8 mouse cellular contexts compared by ENCODE assay signal in genomic region chr12:109437559-109438350, GRCm38 (mm10). TPM values are rescaled to one million over a fixed set of nuclear protein-coding genes. Genes with fewer than 3 reads are reported as not detected.
DNase-seq lines count a peak whose midpoint lies in the region; ATAC-seq and TF ChIP-seq lines count a peak whose summit lies in the region.

No protein-coding gene starts in this region.

- H3K4me3 ChIP-seq in embryonic facial prominence, embryonic 15.5 days (replicated peaks): peak overlapping the region; percentile 30
- peak overlapping the region; percentile 32 for H3K4me3 ChIP-seq in heart, embryonic 13.5 days
- peak overlapping the region; percentile 27 for H3K4me3 ChIP-seq in kidney, embryonic 16.5 days (ENCODE audit: low read length)
- no peak overlapping the region for H3K4me3 ChIP-seq in liver, embryonic 16.5 days (ENCODE audit: low read depth, low read length)
- H3K4me3 ChIP-seq in neural tube, embryonic 14.5 days (ENCODE audit: low read depth, low read length): no peak overlapping the region
- H3K4me3 ChIP-seq in testis, adult 2 months (ENCODE audit: control insufficient read depth, low read depth, low read length): peak overlapping the region; percentile 22

- no peaks in the 10 kb centered on the region for H3K36me3 ChIP-seq in embryonic facial prominence, embryonic 15.5 days
- H3K36me3 ChIP-seq in heart, embryonic 13.5 days: no peaks in the 10 kb centered on the region
- no peaks in the 10 kb centered on the region for H3K36me3 ChIP-seq in kidney, embryonic 16.5 days (ENCODE audit: insufficient read depth, low read length)
- H3K36me3 ChIP-seq in liver, embryonic 16.5 days (ENCODE audit: control insufficient read depth, insufficient read depth): no peaks in the 10 kb centered on the region
- no peaks in the 10 kb centered on the region for H3K36me3 ChIP-seq in neural tube, embryonic 14.5 days (ENCODE audit: control insufficient read depth, insufficient read depth, low read length)
- H3K36me3 ChIP-seq in testis, adult 2 months (ENCODE audit: control insufficient read depth, insufficient read depth, low read length): no peaks in the 10 kb centered on the region

- DNase-seq in CD4-positive helper T cell, adult 2 months (ENCODE audit: low read depth, low spot score): peak; percentile 84
- DNase-seq in adrenal gland, postnatal 4 days (ENCODE audit: low spot score in 2 of 2): peak; percentile 77 to 85

- H3K27ac ChIP-seq in embryonic facial prominence, embryonic 15.5 days (replicated peaks): peak overlapping the region; percentile 83
- peak overlapping the region; percentile 80 for H3K27ac ChIP-seq in heart, embryonic 13.5 days (replicated peaks)
- H3K27ac ChIP-seq in kidney, embryonic 16.5 days (ENCODE audit: low read length): peak overlapping the region; percentile 40
- peak overlapping the region; percentile 63 for H3K27ac ChIP-seq in liver, embryonic 16.5 days (ENCODE audit: low read length)
- H3K27ac ChIP-seq in neural tube, embryonic 14.5 days (ENCODE audit: low read depth, low read length): no peak overlapping the region
- no peak overlapping the region for H3K27ac ChIP-seq in testis, adult 2 months (ENCODE audit: control insufficient read depth, insufficient read depth, low read depth, low read length)

- 6% methylated on average over 25 of the region's 25 CpGs for WGBS in embryonic facial prominence, embryonic 15.5 days
- WGBS in heart, embryonic 13.5 days: 7% methylated on average over 25 of the region's 25 CpGs
- WGBS in kidney, embryonic 16.5 days: 8% methylated on average over 25 of the region's 25 CpGs
- WGBS in liver, embryonic 16.5 days (ENCODE audit: insufficient replicate concordance): 3% methylated on average over 25 of the region's 25 CpGs
- 7% methylated on average over 25 of the region's 25 CpGs for WGBS in neural tube, embryonic 14.5 days

- no peaks in the 10 kb centered on the region for H3K27me3 ChIP-seq in embryonic facial prominence, embryonic 15.5 days
- 0 out of 2 replicates have a peak, but pooled peaks cover 2% of the 10 kb centered on the region for H3K27me3 ChIP-seq in heart, embryonic 13.5 days (replicated peaks)
- H3K27me3 ChIP-seq in kidney, embryonic 16.5 days (ENCODE audit: insufficient read depth, low read length): peaks cover 8% of the 10 kb centered on the region
- H3K27me3 ChIP-seq in liver, embryonic 16.5 days (ENCODE audit: control insufficient read depth, insufficient read depth, low read depth, low read length): no peaks in the 10 kb centered on the region
- no peaks in the 10 kb centered on the region for H3K27me3 ChIP-seq in neural tube, embryonic 14.5 days (ENCODE audit: control insufficient read depth, insufficient read depth, low read length)
- H3K27me3 ChIP-seq in testis, adult 2 months (ENCODE audit: control insufficient read depth, insufficient read depth, low read length): no peaks in the 10 kb centered on the region

- peak; percentile 77 for TF ChIP-seq CTCF in testis, adult 2 months (IDR thresholded peaks at IDR 0.05; ENCODE audit: control insufficient read depth, insufficient read depth, insufficient replicate concordance, low read depth, low read length)

- TF ChIP-seq POLR2A in testis, adult 2 months (IDR thresholded peaks at IDR 0.05; ENCODE audit: control insufficient read depth, low read depth, low read length): no peak

- H3K9ac ChIP-seq in embryonic facial prominence, embryonic 15.5 days: no peak overlapping the region
- peak overlapping the region; percentile 45 for H3K9ac ChIP-seq in heart, embryonic 13.5 days
- 0 out of 2 replicates have a peak overlapping the region, but pooled peaks have one; percentile 19 for H3K9ac ChIP-seq in kidney, embryonic 16.5 days (replicated peaks; ENCODE audit: low read length)
- no peak overlapping the region for H3K9ac ChIP-seq in liver, embryonic 16.5 days (ENCODE audit: low read depth, low read length)
- H3K9ac ChIP-seq in neural tube, embryonic 14.5 days (replicated peaks; ENCODE audit: low read depth, low read length): no peak overlapping the region

- peak overlapping the region; percentile 51 for H3K4me2 ChIP-seq in embryonic facial prominence, embryonic 15.5 days (replicated peaks)
- H3K4me2 ChIP-seq in heart, embryonic 13.5 days: peak overlapping the region; percentile 61
- H3K4me2 ChIP-seq in kidney, embryonic 16.5 days (replicated peaks; ENCODE audit: low read depth, low read length): peak overlapping the region; percentile 42
- peak overlapping the region; percentile 47 for H3K4me2 ChIP-seq in liver, embryonic 16.5 days (ENCODE audit: low read depth, low read length)
- H3K4me2 ChIP-seq in neural tube, embryonic 14.5 days (ENCODE audit: low read depth, low read length): no peak overlapping the region

- no peaks in the 10 kb centered on the region for H3K9me3 ChIP-seq in embryonic facial prominence, embryonic 15.5 days (replicated peaks)
- no peaks in the 10 kb centered on the region for H3K9me3 ChIP-seq in heart, embryonic 13.5 days
- no peaks in the 10 kb centered on the region for H3K9me3 ChIP-seq in kidney, embryonic 16.5 days (ENCODE audit: low read length)
- no peaks in the 10 kb centered on the region for H3K9me3 ChIP-seq in liver, embryonic 16.5 days (replicated peaks; ENCODE audit: control insufficient read depth, low read length)
- H3K9me3 ChIP-seq in neural tube, embryonic 14.5 days (ENCODE audit: control insufficient read depth, low read length): no peaks in the 10 kb centered on the region

- H3K4me1 ChIP-seq in embryonic facial prominence, embryonic 15.5 days: peaks cover 66% of the 10 kb centered on the region
- H3K4me1 ChIP-seq in heart, embryonic 13.5 days: peaks cover 69% of the 10 kb centered on the region
- H3K4me1 ChIP-seq in kidney, embryonic 16.5 days (ENCODE audit: insufficient read depth, low read length): peaks cover 29% of the 10 kb centered on the region
- peaks cover 31% of the 10 kb centered on the region for H3K4me1 ChIP-seq in liver, embryonic 16.5 days (ENCODE audit: control insufficient read depth, low read depth, low read length)
- peaks cover 9% of the 10 kb centered on the region; the same call in 1 of the 2 replicates for H3K4me1 ChIP-seq in neural tube, embryonic 14.5 days (ENCODE audit: control insufficient read depth, insufficient read depth, low read length)
- peaks cover 7% of the 10 kb centered on the region; the same call in 1 of the 2 replicates for H3K4me1 ChIP-seq in testis, adult 2 months (ENCODE audit: control insufficient read depth, insufficient read depth, low read length)

- ATAC-seq in embryonic facial prominence, embryonic 15.5 days (ENCODE audit: insufficient number of reproducible peaks, low FRiP score, low TSS enrichment, low read depth): peak; percentile 25; the same call in 1 of the 2 replicates
- peak; percentile 21; the same call in 1 of the 2 replicates for ATAC-seq in heart, embryonic 13.5 days (ENCODE audit: extremely low read depth, insufficient number of reproducible peaks, low FRiP score, low TSS enrichment)
- ATAC-seq in kidney, embryonic 16.5 days (ENCODE audit: low FRiP score, low TSS enrichment): peak; percentile 43; the same call in 1 of the 2 replicates
- peak; percentile 60 for ATAC-seq in liver, embryonic 16.5 days (ENCODE audit: low read depth)
- peak; percentile 44; the same call in 1 of the 2 replicates for ATAC-seq in neural tube, embryonic 14.5 days (ENCODE audit: low read depth)

RNA-seq across cellular contexts. Expression of gene Dlk1, which starts 14.9 kb away (rescaled TPM):
- 1,000 to 10,000 TPM in 1 of 2 experiments, 100 to 1,000 TPM in 1; 974 to 1,168 TPM for total RNA-seq in adrenal gland, postnatal 4 days (2021)
- polyA plus RNA-seq in embryonic facial prominence, embryonic 15.5 days (2015; fragmentation: Nextera tagmentation; extraction: Ambion mirVana): 710 and 761 TPM in 2 replicates
- 103 and 130 TPM in 2 replicates for polyA plus RNA-seq in heart, embryonic 13.5 days (2015; fragmentation: Nextera tagmentation; extraction: Ambion mirVana)
- polyA plus RNA-seq in kidney, embryonic 16.5 days (2015; fragmentation: Nextera tagmentation; extraction: Ambion mirVana): 91.9 and 111 TPM in 2 replicates
- polyA plus RNA-seq in liver, embryonic 16.5 days (2015; fragmentation: Nextera tagmentation; extraction: Ambion mirVana): 457 and 482 TPM in 2 replicates
- polyA plus RNA-seq in neural tube, embryonic 14.5 days (2014; fragmentation: Nextera tagmentation; extraction: Ambion mirVana): 46.9 and 55.7 TPM in 2 replicates
- polyA plus RNA-seq in testis, adult 2 months (2012; rRNA removed): 1.2 and 1.5 TPM in 2 replicates

Comparison
In these comparisons a context has a peak if more than half of its experiments do, and no peak if none do; other contexts are left out.
1. H3K27ac ChIP-seq: peak in embryonic facial prominence, embryonic 15.5 days (single experiment), heart, embryonic 13.5 days (single experiment), kidney, embryonic 16.5 days (single experiment) and liver, embryonic 16.5 days (single experiment); none in neural tube, embryonic 14.5 days (single experiment) and testis, adult 2 months (single experiment).
2. H3K4me3 ChIP-seq: peak in embryonic facial prominence, embryonic 15.5 days (single experiment), heart, embryonic 13.5 days (single experiment), kidney, embryonic 16.5 days (single experiment) and testis, adult 2 months (single experiment); none in liver, embryonic 16.5 days (single experiment) and neural tube, embryonic 14.5 days (single experiment).
3. H3K9ac ChIP-seq: peak in heart, embryonic 13.5 days (single experiment) and kidney, embryonic 16.5 days (single experiment); none in embryonic facial prominence, embryonic 15.5 days (single experiment), liver, embryonic 16.5 days (single experiment) and neural tube, embryonic 14.5 days (single experiment).
4. RNA of gene Dlk1, which starts 14.9 kb away (polyA plus RNA-seq): 710 to 761 TPM in embryonic facial prominence, embryonic 15.5 days, 457 to 482 TPM in liver, embryonic 16.5 days, 103 to 130 TPM in heart, embryonic 13.5 days, 91.9 to 111 TPM in kidney, embryonic 16.5 days and 46.9 to 55.7 TPM in neural tube, embryonic 14.5 days; 1.2 to 1.5 TPM in testis, adult 2 months; every median in the first group is over 10 times any median in the second.
5. Peak in every context shown above with its lines, with median percentiles within 50 percentile points of each other: ATAC-seq.